Mouse (Mus musculus): ENCODE measurements around the gene Jmjd6. TPM values are rescaled to one million over a fixed set of nuclear protein-coding genes. Genes with fewer than 3 reads are reported as not detected.

Jmjd6 gene
- 37.0 and 37.8 TPM in 2 replicates for polyA plus RNA-seq (2015; fragmentation: Nextera tagmentation; extraction: Ambion mirVana)

DNA sequence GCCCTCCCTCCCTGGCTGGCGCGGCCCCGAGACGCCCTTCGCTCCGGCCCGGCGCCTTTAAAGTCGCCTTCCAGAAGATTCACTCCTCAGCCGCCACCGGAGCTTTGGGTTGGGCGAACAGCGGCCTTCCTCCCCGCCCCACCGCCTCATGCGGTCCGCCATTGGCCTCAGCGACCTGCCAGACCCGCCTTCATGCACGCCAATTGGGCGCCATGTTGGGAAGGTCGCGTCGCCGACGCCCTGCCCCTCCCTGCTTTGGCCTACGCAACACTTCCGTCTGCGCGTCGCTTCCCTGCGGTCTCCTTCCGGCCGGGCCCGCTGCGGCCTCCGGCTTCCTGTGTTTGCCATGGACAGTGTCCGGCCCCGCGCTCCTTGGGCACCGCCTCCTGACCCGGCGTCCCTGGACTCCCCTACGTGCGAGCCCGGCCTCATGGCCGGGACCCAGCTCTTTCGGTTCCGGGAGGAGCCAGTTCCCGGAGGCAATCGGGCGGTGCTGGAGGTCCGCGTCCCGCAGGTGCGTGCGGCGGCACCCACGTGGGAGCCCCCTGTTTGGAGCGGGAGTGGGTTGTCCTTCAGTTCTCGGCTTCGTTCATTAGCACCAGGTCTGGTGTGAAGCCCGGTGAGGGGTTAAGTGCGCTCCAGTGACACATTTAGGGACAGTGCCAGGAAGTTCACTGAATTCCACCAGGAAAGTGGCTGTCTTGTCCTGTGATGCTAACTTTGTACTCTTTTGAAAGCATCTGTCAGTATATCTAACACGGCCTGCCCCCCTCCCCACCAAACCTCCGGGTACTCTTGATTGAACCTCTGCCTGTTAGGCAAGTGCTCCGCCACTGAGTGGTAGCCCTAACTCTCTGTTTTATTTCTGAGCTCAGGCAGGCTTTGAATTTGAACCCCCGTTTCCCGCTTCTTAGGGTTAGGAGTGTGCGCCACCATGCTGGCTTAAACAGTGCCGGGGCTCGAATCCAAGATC lies at the start of gene Jmjd6, which contains the start of gene Mettl23:
Gene Jmjd6, minus strand, starts transcription at position 189 of the 973 bp plus-strand sequence.
Gene Mettl23, plus strand, starts transcription at position 18 of the 973 bp plus-strand sequence.
- H3K27me3 ChIP-seq (replicated peaks; ENCODE audit: insufficient read depth, low read length): no peaks in the 10 kb centered on the region
- no peaks in the 10 kb centered on the region for H3K9me3 ChIP-seq (ENCODE audit: low read length)
- peaks cover 20% of the 10 kb centered on the region for H3K36me3 ChIP-seq (ENCODE audit: insufficient read depth, low read length)
- H3K27ac ChIP-seq (ENCODE audit: low read length): peak within 1 kb of the TSS; percentile 99
- H3K4me2 ChIP-seq (replicated peaks; ENCODE audit: low read depth, low read length): peak within 1 kb of the TSS; percentile 70
- TF ChIP-seq CTCF (IDR thresholded peaks at IDR 0.05) (no peak), EP300 (IDR thresholded peaks at IDR 0.05) (no peak; the same call in 1 of the 2 replicates)
- peak; percentile 99 for DNase-seq (ENCODE audit: low spot score)
- H3K4me3 ChIP-seq (ENCODE audit: low read depth, low read length): peak within 1 kb of the TSS; percentile 74
- H3K9ac ChIP-seq (replicated peaks; ENCODE audit: low read depth): peak within 1 kb of the TSS; percentile 85
- ATAC-seq: peak; percentile 96
- 1% methylated on average over 69 of the region's 72 CpGs for WGBS
- peaks cover 13% of the 10 kb centered on the region for H3K4me1 ChIP-seq (ENCODE audit: insufficient read depth, low read depth, low read length)

DNA sequence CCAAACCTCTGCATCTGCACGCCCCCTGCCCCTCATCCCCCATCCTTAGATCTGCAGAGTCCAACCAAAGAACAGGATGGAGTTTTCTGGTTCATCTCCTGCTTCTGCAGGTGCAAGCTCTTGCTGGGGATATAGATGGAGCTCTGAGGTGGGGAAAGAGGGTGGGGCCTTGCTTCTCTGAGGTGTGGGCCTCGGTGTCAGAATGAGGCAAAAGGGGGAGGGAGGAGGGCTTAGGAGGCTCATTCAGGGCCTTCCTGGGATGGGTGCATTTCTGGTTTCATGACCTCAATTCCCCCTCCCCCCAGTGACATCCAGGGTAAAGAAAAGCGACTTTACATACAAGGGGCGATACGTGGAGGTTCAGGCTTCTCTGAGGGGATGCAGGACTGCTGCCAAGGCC lies 43.9 kb upstream of the Jmjd6 start:
- H3K9me3 ChIP-seq (ENCODE audit: low read length): no peaks in the 10 kb centered on the region
- DNase-seq (ENCODE audit: low spot score) (no peak), ATAC-seq (no peak)
- no peaks in the 10 kb centered on the region for H3K4me1 ChIP-seq (ENCODE audit: insufficient read depth, low read depth, low read length)
- no peak overlapping the region for H3K9ac ChIP-seq (replicated peaks; ENCODE audit: low read depth)
- no peak overlapping the region for H3K4me2 ChIP-seq (replicated peaks; ENCODE audit: low read depth, low read length)
- WGBS: 51% methylated on average over 5 of the region's 5 CpGs
- H3K36me3 ChIP-seq (ENCODE audit: insufficient read depth, low read length): no peaks in the 10 kb centered on the region
- no peak for TF ChIP-seq EP300 (IDR thresholded peaks at IDR 0.05)
- no peak for TF ChIP-seq CTCF (IDR thresholded peaks at IDR 0.05)
- no peak overlapping the region for H3K27ac ChIP-seq (ENCODE audit: low read length)
- H3K4me3 ChIP-seq (ENCODE audit: low read depth, low read length): no peak overlapping the region
- 0 out of 2 replicates have a peak, but pooled peaks cover 2% of the 10 kb centered on the region for H3K27me3 ChIP-seq (replicated peaks; ENCODE audit: insufficient read depth, low read length)

DNA sequence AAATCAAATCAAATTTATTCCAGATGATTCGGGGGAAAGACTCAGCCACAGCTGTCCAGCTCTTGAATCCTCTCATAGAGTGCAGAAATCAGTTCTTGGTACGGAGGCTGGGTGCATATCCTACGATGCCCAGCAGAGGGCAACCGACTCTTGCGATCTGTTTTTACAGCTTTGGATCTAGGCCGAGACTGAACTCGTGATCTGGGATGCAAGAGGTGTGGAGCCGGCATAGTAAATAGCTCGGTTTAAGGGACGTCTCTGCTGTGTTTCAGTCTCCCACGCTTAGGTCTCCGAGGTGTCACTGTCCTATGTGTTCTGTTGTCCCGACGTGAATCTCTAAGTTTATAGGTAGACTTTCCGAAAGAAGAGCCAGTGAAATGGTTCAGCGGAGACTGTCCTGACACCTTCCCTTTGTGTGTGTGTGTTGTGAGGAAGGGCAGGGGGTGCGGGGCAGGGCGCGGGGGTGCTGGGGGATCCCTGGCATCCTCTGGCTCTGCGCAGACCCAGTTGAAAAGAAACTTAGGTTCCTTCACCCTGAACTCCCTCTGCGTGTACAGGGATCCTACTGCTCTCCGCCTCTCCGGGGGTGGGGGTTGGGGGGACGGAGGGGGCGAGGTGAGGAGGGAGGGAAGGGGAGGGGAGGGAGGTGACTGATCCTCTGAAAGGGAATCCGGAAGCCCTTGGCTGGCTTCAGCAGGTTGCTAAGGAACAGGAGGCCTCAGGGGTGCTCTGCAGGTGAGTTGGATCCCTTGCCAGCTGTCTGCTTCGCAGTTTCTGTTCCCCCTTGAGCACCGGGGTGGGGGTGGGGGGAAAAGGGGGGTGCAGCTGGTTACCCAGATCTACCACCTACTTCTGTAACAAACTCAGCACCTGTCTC lies 42.3 kb upstream of the Jmjd6 start:
- Histone ChIP-seq H3K4me1 (ENCODE audit: insufficient read depth, low read depth, low read length) (no peaks in the 10 kb centered on the region), H3K4me2 (replicated peaks; ENCODE audit: low read depth, low read length) (peak overlapping the region; percentile 48), H3K36me3 (ENCODE audit: insufficient read depth, low read length) (no peaks in the 10 kb centered on the region), H3K9ac (replicated peaks; ENCODE audit: low read depth) (no peak overlapping the region), H3K27me3 (replicated peaks; ENCODE audit: insufficient read depth, low read length) (0 out of 2 replicates have a peak, but pooled peaks cover 2% of the 10 kb centered on the region), H3K27ac (ENCODE audit: low read length) (no peak overlapping the region), H3K9me3 (ENCODE audit: low read length) (no peaks in the 10 kb centered on the region), H3K4me3 (ENCODE audit: low read depth, low read length) (no peak overlapping the region; the same call in 1 of the 2 replicates)
- peak; percentile 91 for DNase-seq (ENCODE audit: low spot score)
- peak; percentile 67 for ATAC-seq
- WGBS: 2% methylated on average over 27 of the region's 28 CpGs
- peak; percentile 92 for TF ChIP-seq CTCF (IDR thresholded peaks at IDR 0.05)
- TF ChIP-seq EP300 (IDR thresholded peaks at IDR 0.05): no peak

DNA sequence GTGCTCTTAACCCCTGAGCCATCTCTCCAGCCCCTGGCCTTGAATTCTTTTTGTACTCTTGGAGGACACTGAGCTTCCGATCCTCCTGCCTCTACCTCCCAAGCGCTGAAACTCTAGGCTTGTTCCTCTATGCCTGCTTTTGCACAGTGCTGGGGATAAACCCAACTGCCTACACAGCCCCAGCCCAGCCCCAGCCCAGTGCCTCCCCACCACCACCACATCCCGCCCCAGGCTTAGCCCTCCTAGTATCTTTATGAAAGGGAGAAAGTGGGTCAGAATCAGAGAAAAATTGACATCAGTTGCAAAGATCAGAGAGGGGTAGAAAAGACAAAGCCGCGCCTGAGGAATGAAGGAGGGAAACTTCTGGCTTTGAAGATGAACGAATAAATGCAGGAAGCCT lies 40.8 kb upstream of the Jmjd6 start:
- 0 out of 2 replicates have a peak, but pooled peaks cover 2% of the 10 kb centered on the region for H3K27me3 ChIP-seq (replicated peaks; ENCODE audit: insufficient read depth, low read length)
- no peak for TF ChIP-seq EP300 (IDR thresholded peaks at IDR 0.05)
- TF ChIP-seq CTCF (IDR thresholded peaks at IDR 0.05): no peak
- no peaks in the 10 kb centered on the region for H3K4me1 ChIP-seq (ENCODE audit: insufficient read depth, low read depth, low read length)
- DNase-seq (ENCODE audit: low spot score) (no peak), ATAC-seq (no peak)
- no peak overlapping the region for H3K27ac ChIP-seq (ENCODE audit: low read length)
- H3K9ac ChIP-seq (replicated peaks; ENCODE audit: low read depth): no peak overlapping the region
- H3K36me3 ChIP-seq (ENCODE audit: insufficient read depth, low read length): no peaks in the 10 kb centered on the region
- H3K4me2 ChIP-seq (replicated peaks; ENCODE audit: low read depth, low read length): no peak overlapping the region
- H3K4me3 ChIP-seq (ENCODE audit: low read depth, low read length): no peak overlapping the region
- no peaks in the 10 kb centered on the region for H3K9me3 ChIP-seq (ENCODE audit: low read length)
- 87% methylated on average over 6 of the region's 6 CpGs for WGBS

DNA sequence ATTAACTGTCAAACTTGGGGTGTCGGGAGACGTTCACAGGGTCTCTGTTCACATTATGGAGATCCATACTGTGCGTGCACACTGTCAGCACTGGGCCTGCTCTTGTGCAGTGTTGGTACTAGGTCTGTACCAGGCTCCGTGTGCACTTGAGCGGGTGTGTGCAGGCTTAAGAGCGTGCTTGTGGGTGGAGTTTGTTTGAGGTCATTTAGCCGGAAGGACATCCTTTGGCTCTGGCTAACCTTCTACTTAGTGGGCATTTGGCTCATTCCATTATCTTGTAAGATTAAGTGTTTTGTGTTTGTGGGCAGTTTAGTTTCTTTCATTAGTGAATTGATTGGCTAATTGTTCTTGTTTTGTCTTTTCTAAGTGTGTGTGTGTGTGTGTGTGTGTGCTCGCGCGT lies 39.2 kb upstream of the Jmjd6 start:
- H3K27me3 ChIP-seq (replicated peaks; ENCODE audit: insufficient read depth, low read length): 0 out of 2 replicates have a peak, but pooled peaks cover 2% of the 10 kb centered on the region
- 62% methylated on average over 10 of the region's 10 CpGs for WGBS
- no peak overlapping the region for H3K4me2 ChIP-seq (replicated peaks; ENCODE audit: low read depth, low read length)
- ATAC-seq (no peak), DNase-seq (ENCODE audit: low spot score) (no peak)
- H3K4me1 ChIP-seq (ENCODE audit: insufficient read depth, low read depth, low read length): no peaks in the 10 kb centered on the region
- H3K4me3 ChIP-seq (ENCODE audit: low read depth, low read length): no peak overlapping the region
- H3K9me3 ChIP-seq (ENCODE audit: low read length): no peaks in the 10 kb centered on the region
- H3K27ac ChIP-seq (ENCODE audit: low read length): no peak overlapping the region
- no peak overlapping the region for H3K9ac ChIP-seq (replicated peaks; ENCODE audit: low read depth)
- TF ChIP-seq EP300 (IDR thresholded peaks at IDR 0.05) (no peak), CTCF (IDR thresholded peaks at IDR 0.05) (no peak)
- no peaks in the 10 kb centered on the region for H3K36me3 ChIP-seq (ENCODE audit: insufficient read depth, low read length)
